Mouse (Mus musculus): Measurements from ENCODE around the gene OR5BS1P.
"Not testable (repeated sequence)": the region's sequence is repeated elsewhere in the genome, so short reads cannot be mapped to it uniquely, and the experiment has no call there.

OR5BS1P gene

GRCm38 (mm10) chr15:98469596-98469995 is at the start of gene OR5BS1P:
TSS of gene OR5BS1P (plus strand) at chr15:98469896.
- no peak for DNase-seq (ENCODE audit: low spot score in 2 of 2)

- DNase-seq (ENCODE audit: low spot score in 2 of 2): no peak
Measured at GRCm38 (mm10) chr15:98420897-98421296, 48.8 kb upstream of the OR5BS1P start.

- no peak for DNase-seq (ENCODE audit: low spot score in 2 of 2)
Measured at GRCm38 (mm10) chr15:98424326-98424725, 45.4 kb upstream of the OR5BS1P start.

- DNase-seq (ENCODE audit: low spot score in 2 of 2): no peak
Measured at GRCm38 (mm10) chr15:98424753-98425152, 44.9 kb upstream of the OR5BS1P start.

- DNase-seq (ENCODE audit: low spot score in 2 of 2): no peak
Measured at GRCm38 (mm10) chr15:98425188-98425587, 44.5 kb upstream of the OR5BS1P start.

- not testable (repeated sequence) for DNase-seq (ENCODE audit: low spot score in 2 of 2)
Measured at GRCm38 (mm10) chr15:98430925-98431324, 38.8 kb upstream of the OR5BS1P start, which contains the start of gene Olfr282. TSS of gene Olfr282 (plus strand) at chr15:98431225.

GRCm38 (mm10) chr15:98444561-98444960 is 25.1 kb upstream of the OR5BS1P start:
- DNase-seq (ENCODE audit: low spot score in 2 of 2): no peak

GRCm38 (mm10) chr15:98448521-98448920 is 21.2 kb upstream of the OR5BS1P start:
- DNase-seq (ENCODE audit: low spot score in 2 of 2): no peak

- no peak for DNase-seq (ENCODE audit: low spot score in 2 of 2)
Measured at GRCm38 (mm10) chr15:98452288-98452687, 17.4 kb upstream of the OR5BS1P start, which contains the start of gene Olfr281. TSS of gene Olfr281 (plus strand) at chr15:98452588.

- DNase-seq (ENCODE audit: low spot score in 2 of 2): no peak
Measured at GRCm38 (mm10) chr15:98471539-98471938, 1.8 kb downstream of the OR5BS1P start.

GRCm38 (mm10) chr15:98474958-98475357 is 5.3 kb downstream of the OR5BS1P start:
- no peak for DNase-seq (ENCODE audit: low spot score in 2 of 2)

GRCm38 (mm10) chr15:98475382-98475781 is 5.7 kb downstream of the OR5BS1P start:
- DNase-seq (ENCODE audit: low spot score in 2 of 2): peak in 1 of 2 experiments; percentile 16

GRCm38 (mm10) chr15:98476281-98476680 is 6.6 kb downstream of the OR5BS1P start:
- no peak for DNase-seq (ENCODE audit: low spot score in 2 of 2)

GRCm38 (mm10) chr15:98479568-98480102 is 9.9 kb downstream of the OR5BS1P start:
- no peak for DNase-seq (ENCODE audit: low spot score in 2 of 2)

GRCm38 (mm10) chr15:98482701-98483100 is 13.0 kb downstream of the OR5BS1P start, which contains the start of gene Lalba:
TSS of gene Lalba (minus strand) at chr15:98482721.
- no peak for DNase-seq (ENCODE audit: low spot score in 2 of 2)

GRCm38 (mm10) chr15:98483907-98484886 is 14.5 kb downstream of the OR5BS1P start:
- no peak for DNase-seq (ENCODE audit: low spot score in 2 of 2)

- no peak for DNase-seq (ENCODE audit: low spot score in 2 of 2)
Measured at GRCm38 (mm10) chr15:98486433-98487021, 16.8 kb downstream of the OR5BS1P start.

GRCm38 (mm10) chr15:98491332-98491731 is 21.6 kb downstream of the OR5BS1P start:
- DNase-seq (ENCODE audit: low spot score in 2 of 2): no peak

- no peak for DNase-seq (ENCODE audit: low spot score in 2 of 2)
Measured at GRCm38 (mm10) chr15:98492102-98492501, 22.4 kb downstream of the OR5BS1P start, which contains the start of gene Olfr279. TSS of gene Olfr279 (plus strand) at chr15:98492402.

- no peak for DNase-seq (ENCODE audit: low spot score in 2 of 2)
Measured at GRCm38 (mm10) chr15:98497631-98498030, 27.9 kb downstream of the OR5BS1P start.

GRCm38 (mm10) chr15:98503317-98503716 is 33.6 kb downstream of the OR5BS1P start:
- DNase-seq (ENCODE audit: low spot score in 2 of 2): no peak

- peak in 1 of 2 experiments; percentile 61 for DNase-seq (ENCODE audit: low spot score in 2 of 2)
Measured at GRCm38 (mm10) chr15:98504514-98504913, 34.8 kb downstream of the OR5BS1P start.
